Mouse (Mus musculus): ENCODE results near the gene Pla2r1. TPM values are rescaled to one million over a fixed set of nuclear protein-coding genes. Genes with fewer than 3 reads are reported as not detected.
A peak's percentile ranks its signal among the peaks of the same experiment; 100 is the strongest.

Gene Pla2r1
- polyA plus RNA-seq, 1 experiment: 0.79 TPM

DNA sequence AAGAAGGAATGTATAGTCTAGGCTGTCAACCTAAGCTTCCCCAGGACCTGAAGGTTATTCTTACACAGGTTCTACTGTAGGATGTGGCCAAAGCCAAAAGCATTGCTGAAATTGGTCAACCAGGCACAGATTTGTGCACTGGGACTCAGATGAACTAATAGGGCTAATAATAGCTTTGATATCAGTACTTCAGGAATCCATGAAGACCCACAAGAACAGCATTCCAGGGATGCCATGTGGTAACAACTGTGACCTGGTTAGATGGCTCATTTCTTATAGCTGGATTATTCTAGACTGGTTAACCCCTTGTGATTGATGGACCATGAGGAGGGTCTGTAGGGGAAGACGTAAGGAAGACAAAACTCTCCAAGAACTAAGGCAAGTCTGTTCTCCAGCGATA lies 74.3 kb downstream of the Pla2r1 start:
- no peak for TF ChIP-seq POLR2A (IDR thresholded peaks at IDR 0.05; ENCODE audit: insufficient read length, low read depth)
- peak in 1 of 3 experiments; percentile 22 for TF ChIP-seq MYOG (IDR thresholded peaks at IDR 0.05; ENCODE audit: control insufficient read depth in 1 of 3, insufficient read depth in 1 of 3, insufficient read length in 2 of 3, low read depth in 2 of 3)
- TF ChIP-seq TCF3 (IDR thresholded peaks at IDR 0.05; ENCODE audit: insufficient read length, low read depth): no peak
- H3K4me3 ChIP-seq: no peak overlapping the region
- H3K36me3 ChIP-seq (ENCODE audit: control insufficient read depth, insufficient read depth): no peaks in the 10 kb centered on the region
- H3ac ChIP-seq (ENCODE audit: control insufficient read depth, insufficient read length): no peak overlapping the region
- H3K4me2 ChIP-seq (ENCODE audit: low read depth): no peak overlapping the region
- no peaks in the 10 kb centered on the region for H3K79me2 ChIP-seq (ENCODE audit: control insufficient read depth, insufficient read depth)
- H3K27me3 ChIP-seq (ENCODE audit: control insufficient read depth, insufficient read depth, insufficient read length): no peaks in the 10 kb centered on the region

DNA sequence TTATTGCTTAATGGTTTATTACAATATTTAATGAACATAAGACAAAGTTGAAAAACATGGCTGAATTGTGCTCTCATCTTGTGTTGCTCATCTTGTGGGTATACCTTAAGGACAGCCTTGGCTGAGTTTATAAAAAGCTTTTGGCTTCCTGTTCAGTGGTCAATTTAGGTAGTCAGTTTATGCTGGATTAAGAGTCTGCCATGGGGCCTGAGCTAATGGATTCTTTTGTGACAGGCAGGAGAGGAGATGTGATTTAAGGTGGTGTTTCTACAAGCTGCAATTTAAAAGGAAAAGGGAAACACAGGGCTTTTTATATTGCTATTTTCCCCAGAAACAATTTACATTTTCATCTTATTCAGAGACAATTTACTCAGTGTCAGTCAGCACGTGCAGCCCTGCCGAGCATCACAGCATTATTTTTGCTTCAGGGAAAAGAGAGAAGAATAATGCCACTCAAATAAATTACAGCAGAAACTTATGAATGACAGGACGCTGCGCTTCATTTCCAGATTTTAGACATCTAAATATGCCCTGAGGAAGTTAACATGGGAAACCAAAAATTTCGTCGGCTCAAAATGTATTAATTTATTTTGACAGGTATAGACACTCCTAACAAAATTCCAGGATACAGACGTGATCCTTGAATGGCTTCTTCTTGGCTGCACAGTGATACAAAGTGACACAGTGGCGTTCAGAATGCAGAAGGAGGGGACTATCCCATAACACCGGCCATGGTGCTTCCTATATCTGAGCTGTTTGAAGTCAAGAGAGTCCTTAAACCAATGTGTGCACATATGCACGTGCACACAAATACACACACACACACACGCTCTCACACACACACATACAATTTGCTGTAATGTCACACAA lies 84.0 kb downstream of the Pla2r1 start:
- no peaks in the 10 kb centered on the region for H3K27me3 ChIP-seq (ENCODE audit: control insufficient read depth, insufficient read depth, insufficient read length)

DNA sequence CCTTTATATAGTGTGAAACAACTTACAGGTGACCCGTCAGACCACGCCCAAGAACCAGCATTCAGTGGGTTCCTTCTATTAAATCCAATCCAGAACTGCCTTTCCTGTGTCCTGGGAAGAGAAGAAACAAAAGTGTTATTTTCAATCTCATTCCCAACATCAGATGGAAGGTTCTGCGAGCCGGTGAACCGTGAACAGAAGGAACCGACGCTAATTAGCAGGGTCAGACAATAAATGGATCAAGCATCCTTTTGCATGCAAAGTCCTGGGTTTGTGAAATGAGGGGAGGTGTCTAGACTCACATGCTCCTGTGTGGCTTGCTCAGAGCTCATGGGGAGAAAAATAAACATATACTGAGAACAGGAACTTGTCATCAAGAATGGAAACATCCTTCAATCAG lies 100.7 kb downstream of the Pla2r1 start:
- no peaks in the 10 kb centered on the region for H3K79me2 ChIP-seq (ENCODE audit: control insufficient read depth, insufficient read depth)
- no peaks in the 10 kb centered on the region for H3K27me3 ChIP-seq (ENCODE audit: control insufficient read depth, insufficient read depth, insufficient read length)
- no peak for TF ChIP-seq REST (IDR thresholded peaks at IDR 0.05; ENCODE audit: insufficient read depth, insufficient read length)
- no peak for TF ChIP-seq MAX (IDR thresholded peaks at IDR 0.05; ENCODE audit: low read depth)
- no peak for TF ChIP-seq TCF3 (IDR thresholded peaks at IDR 0.05; ENCODE audit: insufficient read length, low read depth)
- no peak for TF ChIP-seq TCF12 (IDR thresholded peaks at IDR 0.05; ENCODE audit: insufficient read depth, poor library complexity, severe bottlenecking)
- TF ChIP-seq USF1 (IDR thresholded peaks at IDR 0.05; ENCODE audit: low read depth): no peak
- no peak for TF ChIP-seq SRF (IDR thresholded peaks at IDR 0.05; ENCODE audit: control insufficient read depth, insufficient read length, low read depth)
- no peak for TF ChIP-seq MYOG (IDR thresholded peaks at IDR 0.05; ENCODE audit: control insufficient read depth in 1 of 3, insufficient read depth in 1 of 3, insufficient read length in 2 of 3, low read depth in 2 of 3)
- no peak for TF ChIP-seq POLR2AphosphoS2 (IDR thresholded peaks at IDR 0.05; ENCODE audit: insufficient read length, low read depth)
- no peak for TF ChIP-seq MYOD1 (IDR thresholded peaks at IDR 0.05; ENCODE audit: control insufficient read depth in 1 of 3, insufficient read length in 2 of 3, low read depth in 2 of 3)
- no peak for TF ChIP-seq CEBPB (IDR thresholded peaks at IDR 0.05; ENCODE audit: insufficient read depth, poor library complexity, severe bottlenecking)
- TF ChIP-seq POLR2A (IDR thresholded peaks at IDR 0.05; ENCODE audit: insufficient read length, low read depth): no peak
- no peak for TF ChIP-seq E2F4 (IDR thresholded peaks at IDR 0.05; ENCODE audit: insufficient read depth)
- H3K36me3 ChIP-seq (ENCODE audit: control insufficient read depth, insufficient read depth): no peaks in the 10 kb centered on the region
- no peak overlapping the region for H3K4me3 ChIP-seq
- no peak overlapping the region for H3ac ChIP-seq (ENCODE audit: control insufficient read depth, insufficient read length)
- H3K4me2 ChIP-seq (ENCODE audit: low read depth): no peak overlapping the region

More for the DNA sequence above, 84.0 kb downstream of the Pla2r1 start:
- Histone ChIP-seq H3K4me3 (no peak overlapping the region), H3K79me2 (ENCODE audit: control insufficient read depth, insufficient read depth) (no peaks in the 10 kb centered on the region), H3K4me2 (ENCODE audit: low read depth) (no peak overlapping the region), H3K36me3 (ENCODE audit: control insufficient read depth, insufficient read depth) (no peaks in the 10 kb centered on the region), H3ac (ENCODE audit: control insufficient read depth, insufficient read length) (no peak overlapping the region)
- TF ChIP-seq TCF12 (IDR thresholded peaks at IDR 0.05; ENCODE audit: insufficient read depth, poor library complexity, severe bottlenecking) (no peak), REST (IDR thresholded peaks at IDR 0.05; ENCODE audit: insufficient read depth, insufficient read length) (no peak), MAX (IDR thresholded peaks at IDR 0.05; ENCODE audit: low read depth) (no peak), POLR2AphosphoS2 (IDR thresholded peaks at IDR 0.05; ENCODE audit: insufficient read length, low read depth) (no peak), POLR2A (IDR thresholded peaks at IDR 0.05; ENCODE audit: insufficient read length, low read depth) (no peak), MYOD1 (IDR thresholded peaks at IDR 0.05; ENCODE audit: control insufficient read depth in 1 of 3, insufficient read length in 2 of 3, low read depth in 2 of 3) (no peak), SRF (IDR thresholded peaks at IDR 0.05; ENCODE audit: control insufficient read depth, insufficient read length, low read depth) (no peak), MYOG (IDR thresholded peaks at IDR 0.05; ENCODE audit: control insufficient read depth in 1 of 3, insufficient read depth in 1 of 3, insufficient read length in 2 of 3, low read depth in 2 of 3) (no peak), E2F4 (IDR thresholded peaks at IDR 0.05; ENCODE audit: insufficient read depth) (no peak), USF1 (IDR thresholded peaks at IDR 0.05; ENCODE audit: low read depth) (no peak), TCF3 (IDR thresholded peaks at IDR 0.05; ENCODE audit: insufficient read length, low read depth) (no peak), CEBPB (IDR thresholded peaks at IDR 0.05; ENCODE audit: insufficient read depth, poor library complexity, severe bottlenecking) (no peak)

DNA sequence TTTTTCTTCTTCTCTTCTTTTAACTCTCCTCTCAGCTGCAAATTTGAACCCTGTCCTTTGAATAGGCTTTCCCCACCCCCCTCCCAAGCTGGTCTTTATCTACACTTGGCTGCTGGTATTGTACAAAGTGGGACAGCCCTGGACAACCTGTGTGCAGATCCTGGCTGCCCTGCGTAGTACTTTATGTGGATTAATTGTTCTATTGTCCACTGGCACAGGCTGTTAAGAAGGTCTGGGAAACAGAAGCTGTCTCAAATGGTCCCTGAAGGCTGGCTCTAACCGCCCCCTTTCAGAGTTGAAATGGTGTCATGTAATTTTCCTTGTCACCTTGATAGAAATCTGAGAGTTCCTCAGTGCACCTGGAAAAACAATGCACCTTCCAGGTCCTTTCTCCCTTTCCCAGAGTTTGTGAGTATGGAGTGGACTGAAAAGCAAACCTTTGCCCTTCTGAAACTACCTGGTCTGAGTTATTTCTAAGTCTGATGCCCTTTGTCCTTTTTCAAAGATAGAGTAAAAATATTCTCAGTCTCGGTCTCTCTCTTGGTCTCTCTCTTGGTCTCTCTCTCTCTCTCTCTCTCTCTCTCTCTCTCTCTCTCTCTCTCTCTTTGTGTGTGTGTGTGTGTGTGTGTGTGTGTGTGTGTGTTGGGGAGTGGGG lies 101.9 kb downstream of the Pla2r1 start:
- TF ChIP-seq TCF3 (IDR thresholded peaks at IDR 0.05; ENCODE audit: insufficient read length, low read depth) (no peak), CEBPB (IDR thresholded peaks at IDR 0.05; ENCODE audit: insufficient read depth, poor library complexity, severe bottlenecking) (no peak)
- Histone ChIP-seq H3K27me3 (ENCODE audit: control insufficient read depth, insufficient read depth, insufficient read length) (no peaks in the 10 kb centered on the region), H3K36me3 (ENCODE audit: control insufficient read depth, insufficient read depth) (no peaks in the 10 kb centered on the region), H3K79me2 (ENCODE audit: control insufficient read depth, insufficient read depth) (no peaks in the 10 kb centered on the region), H3K4me3 (no peak overlapping the region), H3K4me2 (ENCODE audit: low read depth) (no peak overlapping the region), H3ac (ENCODE audit: control insufficient read depth, insufficient read length) (no peak overlapping the region)

DNA sequence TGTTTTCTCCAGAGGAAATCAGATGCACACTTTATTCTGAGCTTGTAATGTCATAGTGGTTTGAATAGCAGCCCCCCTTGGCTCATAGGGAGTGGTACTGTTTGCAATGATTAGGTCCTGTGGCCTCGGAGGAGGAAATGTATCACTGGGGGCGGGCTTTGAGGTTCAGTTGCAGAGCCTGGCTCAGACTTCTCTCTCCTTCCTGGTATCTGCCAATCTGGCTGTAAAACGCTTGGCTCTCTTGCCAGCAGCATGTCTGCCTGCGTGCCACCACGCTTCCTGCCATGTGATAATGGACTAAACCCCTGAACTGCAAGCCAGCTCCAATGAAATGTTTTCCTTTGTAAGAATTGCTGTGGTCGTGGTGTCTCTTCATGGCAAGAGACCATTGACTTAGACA lies 103.4 kb downstream of the Pla2r1 start:
- H3ac ChIP-seq (ENCODE audit: control insufficient read depth, insufficient read length): no peak overlapping the region
- no peak for TF ChIP-seq CEBPB (IDR thresholded peaks at IDR 0.05; ENCODE audit: insufficient read depth, poor library complexity, severe bottlenecking)
- TF ChIP-seq TCF3 (IDR thresholded peaks at IDR 0.05; ENCODE audit: insufficient read length, low read depth): no peak
- TF ChIP-seq MYOG (IDR thresholded peaks at IDR 0.05; ENCODE audit: control insufficient read depth in 1 of 3, insufficient read depth in 1 of 3, insufficient read length in 2 of 3, low read depth in 2 of 3): no peak
- no peak for TF ChIP-seq MAX (IDR thresholded peaks at IDR 0.05; ENCODE audit: low read depth)
- no peak for TF ChIP-seq USF1 (IDR thresholded peaks at IDR 0.05; ENCODE audit: low read depth)
- no peak for TF ChIP-seq POLR2AphosphoS2 (IDR thresholded peaks at IDR 0.05; ENCODE audit: insufficient read length, low read depth)
- TF ChIP-seq MYOD1 (IDR thresholded peaks at IDR 0.05; ENCODE audit: control insufficient read depth in 1 of 3, insufficient read length in 2 of 3, low read depth in 2 of 3): no peak
- TF ChIP-seq SRF (IDR thresholded peaks at IDR 0.05; ENCODE audit: control insufficient read depth, insufficient read length, low read depth): no peak
- no peak for TF ChIP-seq TCF12 (IDR thresholded peaks at IDR 0.05; ENCODE audit: insufficient read depth, poor library complexity, severe bottlenecking)
- no peak for TF ChIP-seq POLR2A (IDR thresholded peaks at IDR 0.05; ENCODE audit: insufficient read length, low read depth)
- no peak for TF ChIP-seq E2F4 (IDR thresholded peaks at IDR 0.05; ENCODE audit: insufficient read depth)
- TF ChIP-seq REST (IDR thresholded peaks at IDR 0.05; ENCODE audit: insufficient read depth, insufficient read length): no peak
- no peaks in the 10 kb centered on the region for H3K36me3 ChIP-seq (ENCODE audit: control insufficient read depth, insufficient read depth)
- H3K79me2 ChIP-seq (ENCODE audit: control insufficient read depth, insufficient read depth): no peaks in the 10 kb centered on the region
- H3K4me3 ChIP-seq: no peak overlapping the region
- no peaks in the 10 kb centered on the region for H3K27me3 ChIP-seq (ENCODE audit: control insufficient read depth, insufficient read depth, insufficient read length)
- H3K4me2 ChIP-seq (ENCODE audit: low read depth): no peak overlapping the region
